Mouse (Mus musculus) induced T-regulatory cell, adult 2 months (primary cell): ENCODE data around the gene Nrd1.
A peak's percentile ranks its signal among the peaks of the same experiment; 100 is the strongest.

Experiments used
- DNase-seq: peaks from one replicate; pipeline ENCODE4 v3.0.0-alpha.2; 2012; ENCODE audit warnings: low read depth

Nrd1 gene

DNA sequence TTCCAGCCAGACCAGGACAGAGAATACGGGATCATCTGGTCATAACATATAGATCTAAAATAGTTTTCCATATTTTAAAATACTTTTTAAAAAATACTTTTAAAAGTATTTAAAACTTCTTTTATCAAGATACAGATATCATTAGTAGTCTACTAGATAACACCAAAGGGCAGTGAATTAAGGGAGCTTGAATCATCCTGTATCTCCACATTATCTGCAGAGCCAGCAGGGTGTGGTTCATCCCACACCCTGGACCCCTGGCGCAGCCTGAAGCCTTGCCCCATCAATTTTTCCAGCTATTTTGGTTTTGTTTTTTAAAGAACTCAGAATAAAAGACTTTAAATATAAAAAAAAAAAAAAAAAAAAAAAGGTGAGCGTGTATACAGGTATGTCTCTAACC is 98.4 kb downstream of the Nrd1 start:
- no peak for DNase-seq

DNA sequence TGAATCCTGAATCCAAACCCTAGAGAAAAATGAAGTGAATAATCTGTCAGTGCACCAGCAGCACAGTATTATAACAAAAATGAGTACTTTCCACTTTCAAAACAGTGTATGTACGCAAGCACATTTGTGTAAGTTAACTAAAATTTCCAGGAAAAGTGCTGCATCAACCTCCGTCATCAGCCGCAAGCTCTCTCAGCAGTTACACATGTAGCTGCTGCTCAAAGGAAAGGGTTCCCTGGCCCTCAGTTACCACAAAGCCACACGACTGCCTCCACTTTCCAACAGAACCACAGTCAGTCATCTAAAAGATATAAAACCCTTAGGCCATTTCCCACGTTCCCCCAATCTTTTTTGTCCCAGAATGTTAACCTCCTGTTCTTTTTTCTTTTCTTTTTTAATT is 102.1 kb downstream of the Nrd1 start:
- peak; percentile 80 for DNase-seq

DNA sequence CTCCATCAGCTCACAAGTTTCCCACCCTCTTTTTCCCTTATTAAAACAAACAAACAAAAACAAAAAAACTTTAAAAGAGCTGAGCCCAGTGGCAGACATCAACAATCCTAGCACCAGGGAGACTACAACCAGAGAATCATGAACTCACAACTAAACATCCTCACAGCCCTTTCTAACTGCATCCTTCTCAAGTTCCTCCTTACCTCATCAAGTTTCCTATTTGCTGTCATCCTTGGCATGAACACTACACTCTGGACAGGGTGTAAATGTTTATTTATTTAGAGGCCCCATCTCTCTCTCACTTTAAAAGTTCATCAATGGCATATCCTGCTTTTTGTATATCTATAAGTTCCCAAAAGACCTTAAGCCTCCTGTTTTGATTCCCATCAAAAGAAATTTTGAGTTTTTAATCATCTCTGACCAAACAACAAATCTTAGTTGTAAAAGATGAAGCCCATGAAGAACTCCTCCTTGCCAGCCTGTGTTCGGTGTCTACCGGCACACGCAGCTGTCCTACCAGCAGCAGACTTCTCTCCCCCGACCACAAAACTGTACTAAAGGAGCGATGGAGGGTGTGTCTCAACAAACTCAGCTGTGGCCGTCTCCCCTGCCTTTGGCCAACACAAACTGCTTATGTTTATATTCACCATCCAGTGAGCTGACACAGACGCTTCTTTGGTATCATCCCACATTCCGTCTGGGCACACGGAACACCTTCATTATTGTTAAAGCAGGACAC is 102.9 kb downstream of the Nrd1 start:
- peak; percentile 44 for DNase-seq

DNA sequence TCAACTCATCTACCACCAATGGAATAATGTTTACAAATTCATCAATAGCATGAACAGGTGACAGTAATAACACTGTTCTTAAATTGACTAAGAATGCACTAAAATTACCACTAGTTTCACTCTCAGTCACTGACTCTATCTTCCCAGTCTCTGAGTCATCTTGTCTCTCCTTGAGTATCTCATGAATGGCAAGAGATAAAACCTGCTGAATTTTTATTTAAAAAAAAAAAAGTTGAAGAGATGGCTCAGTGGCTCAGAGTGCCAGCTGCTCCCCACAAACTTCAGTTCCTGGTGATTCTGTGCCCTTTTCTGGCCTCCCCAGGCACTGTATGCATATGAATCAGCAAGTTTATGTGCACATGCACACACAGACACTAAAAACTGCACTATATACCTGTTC is 104.8 kb downstream of the Nrd1 start:
- peak; percentile 77 for DNase-seq

DNA sequence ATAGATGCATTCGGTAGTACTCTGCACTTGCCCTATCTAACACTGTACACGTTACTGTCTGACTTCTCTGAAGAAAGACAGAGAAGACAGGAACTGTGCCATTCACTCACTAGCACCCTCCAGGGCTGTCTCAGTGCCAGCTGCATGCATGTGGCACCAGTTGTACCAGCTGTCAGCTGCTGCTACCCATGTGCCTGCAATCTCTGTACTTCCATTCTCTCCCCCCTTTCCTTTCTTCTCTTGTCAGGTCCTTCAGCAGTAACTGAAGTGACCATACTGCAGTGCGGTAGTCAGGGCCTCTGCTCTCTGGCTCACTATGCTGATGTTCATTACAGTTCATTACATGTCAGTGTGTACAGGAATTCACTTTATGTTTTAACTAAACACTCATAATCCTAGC is 105.6 kb downstream of the Nrd1 start:
- no peak for DNase-seq

DNA sequence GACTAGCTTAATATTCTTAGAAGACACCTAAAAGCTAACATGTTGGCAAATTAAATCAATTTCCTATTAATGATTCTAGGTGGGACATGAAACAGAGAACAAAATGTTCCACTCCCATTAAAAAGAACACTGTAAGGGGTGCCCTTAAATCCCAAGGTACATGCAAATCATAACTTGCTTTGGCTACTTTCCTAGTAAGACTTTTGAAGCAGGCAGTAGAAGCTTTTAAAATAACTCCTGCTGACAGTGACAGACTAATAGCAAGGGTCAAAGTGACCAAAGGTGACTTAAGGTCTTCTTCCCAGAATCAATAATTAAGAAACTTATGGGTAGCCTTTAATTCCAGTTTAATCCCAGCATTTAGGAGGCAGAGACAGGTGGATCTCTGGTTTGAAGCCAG is 106.1 kb downstream of the Nrd1 start:
- no peak for DNase-seq

DNA sequence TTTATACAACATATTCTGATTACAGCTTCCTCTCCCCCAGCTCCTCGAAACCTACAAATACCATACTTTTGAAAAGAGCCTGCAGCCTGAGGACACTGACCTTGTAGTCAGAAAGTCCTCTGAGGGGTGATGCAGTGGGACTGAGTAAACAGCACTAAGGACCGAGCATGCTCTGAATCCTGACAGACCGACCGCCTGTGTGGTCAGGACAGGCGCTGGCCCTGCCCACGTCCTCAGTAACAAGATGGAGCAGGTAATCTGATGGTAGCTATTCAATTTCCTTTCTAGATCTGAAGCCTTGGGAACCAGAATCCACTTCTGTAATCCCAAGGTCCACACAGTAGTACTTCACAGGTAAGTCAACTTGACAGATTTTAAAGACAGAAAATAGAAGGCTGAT is 108.6 kb downstream of the Nrd1 start:
- DNase-seq: no peak

DNA sequence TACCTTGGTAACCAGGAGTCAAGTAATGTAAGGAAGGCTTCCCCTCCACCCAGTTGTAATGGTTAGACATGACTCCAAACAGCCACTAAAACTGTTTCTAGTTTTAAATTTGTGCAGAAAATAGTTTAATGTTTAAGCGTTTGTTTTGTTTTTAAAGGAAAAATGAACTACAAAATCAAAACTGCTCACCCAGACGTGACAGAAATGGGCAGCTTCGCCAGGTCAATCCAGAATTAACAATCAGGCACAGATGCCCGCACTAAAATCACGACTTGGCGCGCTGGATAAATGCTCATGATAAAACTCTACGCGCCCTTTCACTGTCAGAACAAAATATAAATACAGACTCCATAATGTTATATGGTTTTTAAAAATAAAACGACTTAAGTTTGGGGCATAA is 109.2 kb downstream of the Nrd1 start:
- DNase-seq: no peak

DNA sequence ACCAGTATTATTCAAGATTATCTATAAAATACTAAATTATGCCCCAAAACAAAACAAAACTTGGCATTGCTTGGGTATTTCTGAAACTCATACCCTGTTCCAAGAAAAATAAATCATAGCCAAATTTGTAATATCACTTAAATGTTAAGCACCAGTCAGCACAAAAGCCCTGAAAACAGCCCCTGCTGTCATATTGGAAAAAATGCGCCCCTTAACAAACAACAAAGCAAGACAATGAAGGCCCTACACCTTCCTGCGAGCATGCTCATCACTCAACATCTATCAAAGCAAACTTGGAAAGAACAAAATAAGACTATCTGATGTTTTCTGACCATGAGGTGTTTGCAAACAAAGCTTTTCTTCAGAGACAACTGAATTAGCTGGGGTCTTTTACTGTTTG is 110.5 kb downstream of the Nrd1 start:
- no peak for DNase-seq
